Mouse (Mus musculus): ENCODE measurements around the gene AC124108.1. TPM values are rescaled to one million over a fixed set of nuclear protein-coding genes. Genes with fewer than 3 reads are reported as not detected.

AC124108.1 gene
- polyA plus RNA-seq, 1 experiment, result not detected

- WGBS, result 95% methylated on average over 8 of the region's 8 CpGs
Observed at GRCm38 (mm10) chr1:132153691-132154090, 37.6 kb upstream of the AC124108.1 start.

GRCm38 (mm10) chr1:132155737-132156136 is 35.5 kb upstream of the AC124108.1 start:
- H3K27ac ChIP-seq (ENCODE audit: control insufficient read depth, insufficient read depth, low read length), result no peak overlapping the region
- peak; percentile 82 for DNase-seq
- H3K36me3 ChIP-seq (ENCODE audit: control insufficient read depth, insufficient read depth, low read length), result no peaks in the 10 kb centered on the region
- no peak overlapping the region for H3K4me3 ChIP-seq (ENCODE audit: control insufficient read depth, insufficient read depth, low read length)
- TF ChIP-seq CTCF (IDR thresholded peaks at IDR 0.05; ENCODE audit: borderline replicate concordance, control insufficient read depth, extremely low read depth, insufficient read depth, low read length, poor library complexity) (peak; percentile 63; the same call in 1 of the 2 replicates), POLR2A (IDR thresholded peaks at IDR 0.05; ENCODE audit: control insufficient read depth, extremely low read depth, insufficient read depth, low read length, poor library complexity) (no peak)
- no peaks in the 10 kb centered on the region for H3K4me1 ChIP-seq (replicated peaks; ENCODE audit: control insufficient read depth, insufficient read depth, low read length)
- 16% methylated on average over 6 of the region's 6 CpGs for WGBS
- no peaks in the 10 kb centered on the region for H3K27me3 ChIP-seq (ENCODE audit: control insufficient read depth, insufficient read depth, low read length)

More at GRCm38 (mm10) chr1:132153691-132154090, 37.6 kb upstream of the AC124108.1 start:
- H3K36me3 ChIP-seq (ENCODE audit: control insufficient read depth, insufficient read depth, low read length), result no peaks in the 10 kb centered on the region
- no peak for DNase-seq
- H3K4me3 ChIP-seq (ENCODE audit: control insufficient read depth, insufficient read depth, low read length), result no peak overlapping the region
- H3K27ac ChIP-seq (ENCODE audit: control insufficient read depth, insufficient read depth, low read length), result no peak overlapping the region
- no peaks in the 10 kb centered on the region for H3K27me3 ChIP-seq (ENCODE audit: control insufficient read depth, insufficient read depth, low read length)
- TF ChIP-seq POLR2A (IDR thresholded peaks at IDR 0.05; ENCODE audit: control insufficient read depth, extremely low read depth, insufficient read depth, low read length, poor library complexity), result no peak
- TF ChIP-seq CTCF (IDR thresholded peaks at IDR 0.05; ENCODE audit: borderline replicate concordance, control insufficient read depth, extremely low read depth, insufficient read depth, low read length, poor library complexity), result no peak
- no peaks in the 10 kb centered on the region for H3K4me1 ChIP-seq (replicated peaks; ENCODE audit: control insufficient read depth, insufficient read depth, low read length)

GRCm38 (mm10) chr1:132157016-132157781 is 34.1 kb upstream of the AC124108.1 start:
- H3K4me1 ChIP-seq (replicated peaks; ENCODE audit: control insufficient read depth, insufficient read depth, low read length), result no peaks in the 10 kb centered on the region
- WGBS, result 33% methylated on average over 14 of the region's 14 CpGs
- no peak overlapping the region for H3K27ac ChIP-seq (ENCODE audit: control insufficient read depth, insufficient read depth, low read length)
- peak; percentile 79 for DNase-seq
- H3K4me3 ChIP-seq (ENCODE audit: control insufficient read depth, insufficient read depth, low read length), result no peak overlapping the region
- TF ChIP-seq CTCF (IDR thresholded peaks at IDR 0.05; ENCODE audit: borderline replicate concordance, control insufficient read depth, extremely low read depth, insufficient read depth, low read length, poor library complexity), result peak; percentile 95
- TF ChIP-seq POLR2A (IDR thresholded peaks at IDR 0.05; ENCODE audit: control insufficient read depth, extremely low read depth, insufficient read depth, low read length, poor library complexity), result no peak
- H3K36me3 ChIP-seq (ENCODE audit: control insufficient read depth, insufficient read depth, low read length), result no peaks in the 10 kb centered on the region
- no peaks in the 10 kb centered on the region for H3K27me3 ChIP-seq (ENCODE audit: control insufficient read depth, insufficient read depth, low read length)

- Histone ChIP-seq H3K4me3 (ENCODE audit: control insufficient read depth, insufficient read depth, low read length) (no peak overlapping the region), H3K27ac (ENCODE audit: control insufficient read depth, insufficient read depth, low read length) (no peak overlapping the region), H3K4me1 (replicated peaks; ENCODE audit: control insufficient read depth, insufficient read depth, low read length) (no peaks in the 10 kb centered on the region), H3K36me3 (ENCODE audit: control insufficient read depth, insufficient read depth, low read length) (no peaks in the 10 kb centered on the region), H3K27me3 (ENCODE audit: control insufficient read depth, insufficient read depth, low read length) (no peaks in the 10 kb centered on the region)
- WGBS, result 64% methylated on average over 7 of the region's 7 CpGs
- DNase-seq, result no peak
- TF ChIP-seq POLR2A (IDR thresholded peaks at IDR 0.05; ENCODE audit: control insufficient read depth, extremely low read depth, insufficient read depth, low read length, poor library complexity) (no peak), CTCF (IDR thresholded peaks at IDR 0.05; ENCODE audit: borderline replicate concordance, control insufficient read depth, extremely low read depth, insufficient read depth, low read length, poor library complexity) (no peak)
Observed at GRCm38 (mm10) chr1:132157808-132158207, 33.4 kb upstream of the AC124108.1 start.

- DNase-seq, result no peak
- Histone ChIP-seq H3K4me3 (ENCODE audit: control insufficient read depth, insufficient read depth, low read length) (no peak overlapping the region), H3K27ac (ENCODE audit: control insufficient read depth, insufficient read depth, low read length) (no peak overlapping the region), H3K36me3 (ENCODE audit: control insufficient read depth, insufficient read depth, low read length) (no peaks in the 10 kb centered on the region), H3K27me3 (ENCODE audit: control insufficient read depth, insufficient read depth, low read length) (no peaks in the 10 kb centered on the region), H3K4me1 (replicated peaks; ENCODE audit: control insufficient read depth, insufficient read depth, low read length) (no peaks in the 10 kb centered on the region)
- TF ChIP-seq POLR2A (IDR thresholded peaks at IDR 0.05; ENCODE audit: control insufficient read depth, extremely low read depth, insufficient read depth, low read length, poor library complexity), result no peak
- no peak for TF ChIP-seq CTCF (IDR thresholded peaks at IDR 0.05; ENCODE audit: borderline replicate concordance, control insufficient read depth, extremely low read depth, insufficient read depth, low read length, poor library complexity)
- 77% methylated on average over 2 of the region's 2 CpGs for WGBS
Observed at GRCm38 (mm10) chr1:132158741-132159140, 32.5 kb upstream of the AC124108.1 start.

- H3K36me3 ChIP-seq (ENCODE audit: control insufficient read depth, insufficient read depth, low read length), result no peaks in the 10 kb centered on the region
- H3K27me3 ChIP-seq (ENCODE audit: control insufficient read depth, insufficient read depth, low read length), result no peaks in the 10 kb centered on the region
- WGBS, result 84% methylated on average over 4 of the region's 4 CpGs
- H3K4me3 ChIP-seq (ENCODE audit: control insufficient read depth, insufficient read depth, low read length), result no peak overlapping the region
- H3K4me1 ChIP-seq (replicated peaks; ENCODE audit: control insufficient read depth, insufficient read depth, low read length), result no peaks in the 10 kb centered on the region
- DNase-seq, result no peak
- H3K27ac ChIP-seq (ENCODE audit: control insufficient read depth, insufficient read depth, low read length), result no peak overlapping the region
- TF ChIP-seq CTCF (IDR thresholded peaks at IDR 0.05; ENCODE audit: borderline replicate concordance, control insufficient read depth, extremely low read depth, insufficient read depth, low read length, poor library complexity) (no peak), POLR2A (IDR thresholded peaks at IDR 0.05; ENCODE audit: control insufficient read depth, extremely low read depth, insufficient read depth, low read length, poor library complexity) (no peak)
Observed at GRCm38 (mm10) chr1:132159681-132160080, 31.6 kb upstream of the AC124108.1 start.

All from thymus, adult 2 months (tissue).